Mouse (Mus musculus): ENCODE results near the gene C1qtnf1. TPM values are rescaled to one million over a fixed set of nuclear protein-coding genes. Genes with fewer than 3 reads are reported as not detected.

The C1qtnf1 gene
- total RNA-seq, 2 experiments from 2014 or later = 33.7 to 39.7 TPM

DNA sequence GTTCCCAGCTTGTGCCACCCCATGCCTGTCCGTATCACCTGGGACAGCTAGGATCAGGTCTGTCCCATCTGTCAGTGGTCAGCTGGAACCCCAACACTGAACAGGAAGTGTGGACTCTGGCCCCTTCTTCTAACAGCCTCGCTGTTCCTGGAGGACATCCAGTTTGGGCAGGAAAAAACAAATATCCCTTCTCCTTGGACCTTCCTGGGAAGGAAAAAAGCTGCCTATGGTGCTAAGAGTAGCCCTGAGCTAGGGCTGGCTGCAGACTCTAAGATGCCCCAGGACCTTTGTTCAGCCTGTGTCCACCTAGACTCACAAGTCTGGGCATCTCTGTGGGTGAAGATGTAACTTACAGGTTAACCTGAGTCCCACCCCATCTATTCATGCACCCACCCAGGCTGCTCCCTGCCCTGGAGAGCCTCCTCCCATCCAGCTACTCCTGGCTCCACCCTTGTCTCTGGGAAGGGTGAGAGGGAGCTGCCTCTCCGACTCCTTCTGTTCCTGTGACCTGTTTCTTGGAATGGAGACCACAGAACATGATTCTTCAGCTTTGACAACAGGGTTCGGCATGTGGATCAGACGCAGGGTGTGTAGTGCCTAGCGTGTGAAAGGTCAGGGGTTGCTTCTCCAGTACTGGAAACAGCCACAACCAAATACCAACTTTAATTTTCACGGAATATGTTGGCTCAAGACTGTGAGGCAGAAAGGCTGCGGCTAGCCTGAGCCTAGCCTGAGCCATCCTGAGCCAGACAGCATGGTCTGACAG, 1.1 kb downstream of the C1qtnf1 start:
- intact Hi-C loops (cut with DNase I) = no loop called here
- DNase-seq = peak; percentile 51

DNA sequence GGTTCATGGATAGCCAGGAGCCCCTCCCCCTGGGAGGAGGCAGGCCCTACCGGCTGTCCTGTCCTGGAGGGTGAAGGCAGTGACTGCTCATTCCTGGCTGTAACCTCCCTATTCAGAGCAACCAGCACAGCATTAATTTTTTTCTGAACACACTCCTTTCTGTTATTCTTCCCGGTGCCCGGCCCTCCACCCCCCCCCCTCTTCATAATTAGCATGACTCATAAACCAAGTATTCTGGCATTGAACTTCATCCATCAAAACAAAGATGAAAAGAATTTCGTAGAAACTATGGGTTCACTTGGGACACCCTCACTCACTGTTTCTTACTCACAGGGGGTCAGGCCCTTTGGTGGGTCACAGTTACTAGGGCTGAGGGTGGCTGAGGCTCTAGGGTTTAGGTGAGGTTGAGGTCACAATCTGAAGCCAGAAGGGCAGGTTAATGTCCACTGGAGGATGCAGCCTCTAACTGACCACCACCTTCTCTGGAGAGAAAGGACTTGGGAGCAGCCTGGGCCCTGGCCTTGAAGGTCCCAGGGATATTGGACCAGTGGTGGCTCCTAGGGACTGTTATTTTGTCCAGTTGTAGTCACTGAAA, 2.4 kb downstream of the C1qtnf1 start:
- DNase-seq = no peak
- intact Hi-C loops (cut with DNase I) = no loop called here

DNA sequence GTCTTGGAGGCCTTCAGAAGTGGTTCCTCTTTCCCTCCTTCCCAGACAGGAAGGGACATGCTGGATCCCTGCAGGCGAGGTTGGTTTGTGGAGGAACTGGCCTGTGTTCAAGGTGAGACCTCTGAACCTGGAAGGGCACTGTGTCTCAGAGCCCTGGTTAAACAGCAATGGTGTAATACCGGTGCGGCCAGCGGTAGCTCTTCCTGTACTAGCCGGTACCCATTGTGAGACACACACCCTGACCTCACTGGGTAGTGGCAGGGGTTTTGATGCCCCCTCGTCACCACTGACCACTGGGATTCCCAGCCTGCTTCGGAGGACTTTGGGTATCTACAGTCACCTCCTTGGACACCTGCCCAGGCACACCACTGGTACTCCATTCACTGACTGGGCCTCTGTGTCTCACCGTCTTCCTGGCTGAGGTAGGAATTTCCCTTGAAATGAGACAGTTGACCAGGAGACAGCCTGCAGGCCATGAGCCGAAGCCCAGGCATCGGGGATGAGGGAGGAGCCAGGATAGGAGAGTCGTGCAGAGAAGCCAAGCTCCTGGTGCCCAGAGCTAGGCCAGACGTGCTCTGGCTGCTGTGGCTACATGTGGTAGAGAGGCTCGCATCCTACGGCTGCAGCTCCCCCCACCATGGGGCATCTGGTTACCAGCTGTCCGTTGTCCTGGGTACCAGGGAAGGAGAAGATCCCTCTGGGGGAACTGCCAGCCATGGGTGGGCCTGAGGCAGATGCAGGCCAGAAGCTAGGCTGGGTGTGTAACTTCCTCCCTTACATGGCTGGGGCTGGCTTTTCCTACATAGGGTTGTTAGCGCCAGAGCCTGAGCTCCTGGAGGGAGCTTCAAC, 3.3 kb downstream of the C1qtnf1 start:
- intact Hi-C loops (cut with DNase I) = no loop called here
- DNase-seq = peak in 1 of 2 experiments; percentile 31

DNA sequence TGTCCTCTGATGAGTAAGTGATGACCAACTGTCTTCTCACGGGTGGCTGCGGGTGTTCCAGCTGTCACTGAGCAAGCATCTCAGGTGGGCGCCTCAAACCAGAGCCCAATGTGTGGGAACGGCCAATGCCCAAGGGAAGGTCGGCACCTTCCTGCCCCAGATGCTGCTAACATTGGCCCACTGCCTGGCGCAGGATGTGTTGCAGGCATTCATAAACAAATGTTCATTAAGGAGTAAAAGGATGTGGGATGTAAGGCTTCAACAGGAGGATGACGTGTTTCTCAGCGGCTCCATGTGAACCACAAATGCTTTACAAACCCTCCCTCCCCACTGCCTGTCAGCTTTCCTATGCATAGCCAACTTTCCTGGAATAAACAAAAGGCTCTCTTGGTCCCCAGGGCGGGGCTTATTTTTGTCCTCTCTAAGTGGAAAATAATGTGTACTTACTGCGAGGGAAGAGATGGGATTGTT, 5.4 kb downstream of the C1qtnf1 start:
- peak in 1 of 2 experiments; percentile 46 for DNase-seq
- intact Hi-C loops (cut with DNase I) = no loop called here

DNA sequence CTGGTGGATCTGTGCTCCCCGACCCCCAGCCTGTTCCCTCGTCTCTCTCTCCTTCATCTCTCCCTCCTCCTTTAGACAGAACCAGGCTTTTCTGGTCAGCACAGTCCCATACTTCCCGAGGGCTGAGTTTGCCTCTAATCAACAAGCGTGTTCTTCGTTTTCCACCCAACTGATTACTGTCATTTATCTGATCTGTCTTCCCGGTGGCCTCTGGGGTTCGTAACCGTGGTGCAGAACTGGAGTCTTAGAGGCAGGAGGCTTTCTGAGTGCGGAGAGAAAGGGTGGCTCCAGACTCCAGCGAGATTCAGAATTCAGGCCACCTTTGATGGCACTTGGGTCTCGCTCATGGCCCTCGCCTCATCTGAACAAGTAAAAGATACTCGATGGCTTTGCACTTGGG, 6.1 kb downstream of the C1qtnf1 start:
- DNase-seq = no peak
- intact Hi-C loops (cut with DNase I) = no loop called here

DNA sequence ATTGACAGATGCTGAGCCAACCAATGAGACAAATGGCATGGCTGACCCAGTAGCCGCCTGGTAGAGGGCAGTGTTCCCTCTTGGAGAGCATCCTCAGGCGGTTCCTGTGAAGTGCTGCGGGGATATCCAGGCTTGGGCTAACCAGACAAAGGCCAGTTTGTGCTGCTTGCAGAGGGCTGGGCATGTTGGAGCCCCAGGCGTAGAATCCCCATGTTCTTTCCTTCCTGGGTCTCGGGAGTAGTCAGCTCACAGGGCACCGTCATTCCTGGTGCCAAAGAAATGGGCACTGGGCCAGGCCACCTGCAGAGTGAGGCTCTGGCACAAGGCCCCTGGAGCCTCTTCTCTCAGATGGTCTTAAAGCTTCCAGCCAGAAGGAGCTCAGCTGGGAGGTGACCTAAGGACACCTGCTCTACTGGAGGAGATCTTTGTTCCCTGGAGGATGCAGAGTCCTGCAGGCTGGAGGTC, 8.5 kb downstream of the C1qtnf1 start:
- intact Hi-C loops (cut with DNase I) = no loop called here
- no peak for DNase-seq

DNA sequence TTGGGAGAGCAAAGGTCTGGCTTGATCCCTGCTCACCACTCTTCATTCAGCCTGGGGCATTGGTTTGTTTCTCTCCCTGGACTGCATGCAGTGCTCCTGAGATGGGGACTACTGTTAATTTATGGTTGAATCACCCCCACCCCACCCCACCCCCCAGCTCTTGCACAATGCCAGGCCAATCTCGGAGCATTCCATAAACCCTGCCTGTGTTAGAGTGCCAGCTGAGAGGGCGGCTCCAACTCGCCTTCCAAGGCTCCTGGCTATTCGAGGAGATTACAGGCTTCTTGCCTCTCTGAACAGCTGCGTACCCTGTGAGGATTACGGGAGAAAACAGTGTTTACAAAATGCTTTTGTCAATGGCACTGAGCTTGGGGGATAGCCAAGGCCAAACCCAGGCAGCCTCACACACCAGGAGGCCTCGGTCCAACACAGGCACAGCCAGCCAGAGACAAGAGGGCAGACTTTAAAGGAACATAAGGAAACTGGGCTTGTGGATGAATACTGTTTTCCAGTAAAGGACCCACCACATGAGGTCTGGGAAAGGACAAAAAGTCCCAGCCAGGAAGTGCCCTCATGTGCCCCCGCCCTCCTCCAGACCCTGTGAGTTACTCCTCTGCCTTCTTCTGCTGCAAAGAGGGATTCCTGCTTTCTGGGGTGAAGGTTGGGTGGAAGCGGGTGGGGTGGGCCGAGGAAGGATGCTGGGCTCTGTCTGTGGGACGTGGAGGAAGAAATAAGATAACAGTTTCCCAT, 10.8 kb downstream of the C1qtnf1 start:
- DNase-seq = no peak
- intact Hi-C loops (cut with DNase I) = no loop called here

DNA sequence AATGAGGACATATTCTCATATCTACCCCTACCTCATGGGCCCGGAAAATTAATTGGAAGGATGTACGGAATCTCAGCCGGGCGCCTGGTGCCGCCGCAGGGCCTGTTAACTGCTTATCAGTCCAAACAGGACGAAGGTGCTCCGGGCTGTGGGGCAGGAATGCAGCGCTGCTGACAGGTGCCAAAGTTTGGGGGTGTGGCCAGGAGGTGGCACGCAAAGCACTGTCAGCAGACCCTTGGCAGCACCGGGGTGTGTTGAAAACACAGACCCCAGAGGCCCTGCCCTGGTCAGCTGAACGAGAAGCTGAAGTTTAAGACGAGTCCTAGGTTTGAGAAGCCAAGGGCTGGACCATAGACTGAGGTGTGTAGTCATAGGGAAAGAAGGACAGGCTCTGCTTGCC, 14.7 kb downstream of the C1qtnf1 start:
- intact Hi-C loops (cut with DNase I) = loop anchor here (1.0 kb wide), 1 partner anchor 19 kb away; no protein-coding TSS in a partner anchor
- DNase-seq = no peak

DNA sequence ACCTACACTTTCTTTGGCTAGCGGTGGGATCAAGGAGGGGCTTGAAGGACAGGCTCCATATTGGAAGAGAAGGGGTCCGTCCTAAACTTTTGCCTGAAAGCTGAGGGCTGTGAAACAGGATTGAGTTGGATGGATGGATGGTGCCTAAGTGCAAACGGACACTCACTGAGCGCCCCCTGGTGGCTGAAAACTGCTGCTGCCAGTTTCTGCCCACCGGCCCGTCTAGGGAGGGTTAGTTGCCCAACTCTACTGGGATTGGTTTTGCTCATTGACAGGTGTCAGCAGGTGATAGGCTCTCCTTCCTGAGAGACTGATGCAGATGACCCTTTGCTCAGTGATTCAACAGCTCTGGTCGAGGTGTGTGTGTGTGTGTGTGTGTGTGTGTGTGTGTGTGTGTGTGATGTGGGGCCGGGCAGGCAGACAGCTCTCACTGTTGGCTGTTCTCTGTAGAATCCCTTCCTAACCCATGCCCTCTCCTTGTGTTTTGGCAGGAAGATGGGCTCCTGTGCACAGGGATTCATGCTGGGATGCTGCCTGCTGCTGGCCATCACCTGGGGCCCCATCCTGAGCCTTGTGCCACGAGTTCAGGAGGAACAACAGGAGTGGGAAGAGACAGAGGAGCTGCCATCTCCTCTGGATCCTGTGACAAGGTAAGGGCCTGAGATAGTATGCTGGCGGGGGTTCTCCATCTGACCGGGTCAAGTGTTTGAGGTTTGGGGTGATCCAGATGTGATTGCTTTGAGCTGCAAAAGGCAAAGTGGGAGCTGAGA, 15.4 kb downstream of the C1qtnf1 start:
- intact Hi-C loops (cut with DNase I) = loop anchor here (1.0 kb wide), 1 partner anchor 20 kb away; no protein-coding TSS in a partner anchor
- DNase-seq = peak; percentile 81 to 89

DNA sequence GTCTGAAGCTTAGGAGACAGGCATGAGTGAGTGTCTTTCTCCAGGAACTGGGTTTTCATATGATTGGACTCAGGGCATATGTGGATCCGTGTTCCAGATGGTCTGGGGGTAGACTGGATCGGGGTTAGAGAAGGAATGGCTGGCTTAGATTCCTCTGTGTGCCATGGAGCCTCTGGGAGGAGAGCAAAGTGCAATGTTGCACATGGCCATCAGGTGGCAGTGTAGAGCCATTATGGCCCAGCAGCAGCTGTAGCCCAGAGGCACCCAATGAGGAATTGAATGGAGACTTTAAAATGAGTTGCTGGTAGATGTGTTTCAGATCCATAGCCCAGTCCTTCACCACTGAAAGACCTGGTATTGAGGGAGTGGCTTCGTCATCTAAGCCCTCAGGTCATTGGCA, 17.8 kb downstream of the C1qtnf1 start:
- DNase-seq = peak; percentile 80 to 85
- intact Hi-C loops (cut with DNase I) = loop anchor here (1.0 to 2.0 kb wide), 2 partner anchors 45 to 293 kb away; no protein-coding TSS in a partner anchor

DNA sequence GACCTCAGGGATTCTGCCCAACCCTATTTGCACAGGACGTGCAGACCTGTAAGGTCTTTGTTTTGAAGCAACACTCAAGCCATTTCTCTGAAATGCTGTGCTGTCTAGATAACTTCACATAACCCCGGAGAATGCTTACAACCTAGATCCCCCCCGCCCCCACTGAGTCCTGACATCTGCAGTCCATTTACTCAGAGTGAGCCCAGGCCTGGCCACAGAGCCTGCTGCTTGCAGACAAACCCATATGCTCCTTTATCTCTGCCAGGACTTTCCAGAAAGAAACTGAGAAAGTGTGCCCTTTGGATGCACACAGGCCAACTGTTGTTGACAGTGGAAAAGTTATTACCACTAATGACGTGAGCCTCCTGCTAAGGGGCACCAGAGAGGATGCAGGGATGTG, 19.3 kb downstream of the C1qtnf1 start:
- no peak for DNase-seq
- intact Hi-C loops (cut with DNase I) = loop anchor here (2.0 kb wide), 1 partner anchor 291 kb away; no protein-coding TSS in a partner anchor

DNA sequence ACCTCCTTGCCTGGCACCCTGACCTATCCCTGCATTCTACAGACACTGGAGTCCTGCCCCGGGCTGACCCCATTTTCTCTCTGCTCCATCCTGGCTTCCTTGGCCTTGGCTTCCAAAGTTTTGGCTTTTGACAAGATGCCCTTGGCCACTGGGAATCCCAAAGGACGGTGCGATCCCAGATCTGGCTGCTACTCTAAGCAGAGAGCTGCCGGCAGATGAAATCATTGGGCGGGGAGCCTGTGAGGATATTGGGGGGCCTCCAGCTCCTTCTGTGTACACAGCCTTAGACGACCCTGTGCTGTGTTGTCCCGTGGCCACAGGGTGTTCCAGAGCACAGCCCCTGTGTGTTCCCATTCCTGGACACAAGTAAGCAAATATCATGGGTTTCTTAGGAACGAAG, 20.4 kb downstream of the C1qtnf1 start:
- DNase-seq = peak; percentile 72 to 77
- intact Hi-C loops (cut with DNase I) = no loop called here

DNA sequence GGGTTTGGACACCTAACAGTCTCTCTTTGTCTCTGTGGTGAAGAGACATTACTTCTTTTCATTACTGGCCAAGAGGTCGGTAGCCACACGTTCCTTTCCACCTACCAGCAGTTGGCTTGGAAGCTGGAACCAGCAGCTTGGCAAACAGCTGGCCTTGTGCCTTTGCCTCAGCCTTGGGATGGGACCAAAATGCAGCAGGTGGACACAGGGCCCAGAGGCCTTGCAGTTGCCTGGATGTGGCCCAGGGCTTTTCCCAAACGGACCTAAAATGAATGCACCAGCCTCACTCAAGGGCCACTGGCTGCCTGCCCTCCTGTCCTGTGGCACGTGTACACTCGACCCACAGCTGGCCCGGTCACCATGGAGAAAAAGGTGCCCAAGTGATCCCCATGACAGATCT, 23.2 kb downstream of the C1qtnf1 start:
- intact Hi-C loops (cut with DNase I) = no loop called here
- no peak for DNase-seq

DNA sequence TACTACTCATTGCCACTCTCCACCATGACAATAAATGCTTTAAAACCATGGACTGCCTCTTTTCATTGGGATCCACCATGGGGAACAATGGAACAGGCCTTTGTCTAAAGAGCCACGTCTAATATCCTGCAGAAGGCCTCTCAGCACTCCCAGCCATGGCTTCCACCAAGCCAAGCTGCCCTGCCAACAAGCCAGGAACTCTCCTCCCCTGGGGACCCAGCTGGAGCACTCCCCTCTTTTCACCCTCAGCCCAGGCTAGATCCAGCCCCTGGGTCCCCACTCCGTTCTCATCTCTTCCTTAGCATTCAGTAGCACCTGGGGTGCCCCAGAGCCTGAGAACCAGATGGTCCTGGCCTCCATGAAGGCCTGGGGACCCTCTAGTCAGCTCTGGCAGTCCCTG, 25.0 kb downstream of the C1qtnf1 start:
- intact Hi-C loops (cut with DNase I) = no loop called here
- DNase-seq = no peak

DNA sequence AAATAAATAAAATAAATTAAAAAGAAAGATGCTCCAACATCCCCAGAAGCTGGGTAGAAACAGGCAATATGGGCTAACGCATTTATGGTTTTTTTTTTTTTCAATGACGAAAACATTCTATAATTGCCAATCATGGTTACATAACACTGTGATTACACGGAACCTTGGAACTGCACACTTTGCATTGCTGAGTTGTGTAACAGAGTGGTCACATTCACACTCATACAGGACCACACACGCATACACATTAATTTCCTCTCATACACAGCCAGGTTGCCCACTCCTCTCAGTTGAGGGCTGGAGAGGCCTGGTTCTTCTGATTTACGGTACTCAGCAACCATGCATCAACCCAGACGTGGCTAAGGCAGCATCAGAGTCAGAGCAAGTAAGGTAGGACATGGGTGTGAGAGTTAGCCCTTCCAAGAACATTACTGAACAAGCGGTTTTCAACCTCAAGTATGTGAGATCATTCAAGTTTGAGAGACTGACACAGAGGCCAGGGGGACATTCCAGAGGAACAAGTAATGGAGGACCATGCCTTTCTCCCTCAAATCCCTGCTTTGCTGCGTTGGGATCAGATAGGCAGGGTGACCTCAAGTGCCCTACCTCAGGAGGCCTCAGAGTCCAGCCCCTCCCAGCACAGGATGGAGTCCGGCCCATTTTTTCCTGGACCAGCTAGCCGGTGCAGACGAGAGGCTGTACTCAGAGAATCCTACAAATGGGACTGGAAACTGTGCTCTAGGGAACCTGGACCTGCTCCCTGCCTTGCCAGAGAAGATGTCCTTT, 26.1 kb downstream of the C1qtnf1 start:
- intact Hi-C loops (cut with DNase I) = no loop called here
- peak; percentile 64 to 67 for DNase-seq

DNA sequence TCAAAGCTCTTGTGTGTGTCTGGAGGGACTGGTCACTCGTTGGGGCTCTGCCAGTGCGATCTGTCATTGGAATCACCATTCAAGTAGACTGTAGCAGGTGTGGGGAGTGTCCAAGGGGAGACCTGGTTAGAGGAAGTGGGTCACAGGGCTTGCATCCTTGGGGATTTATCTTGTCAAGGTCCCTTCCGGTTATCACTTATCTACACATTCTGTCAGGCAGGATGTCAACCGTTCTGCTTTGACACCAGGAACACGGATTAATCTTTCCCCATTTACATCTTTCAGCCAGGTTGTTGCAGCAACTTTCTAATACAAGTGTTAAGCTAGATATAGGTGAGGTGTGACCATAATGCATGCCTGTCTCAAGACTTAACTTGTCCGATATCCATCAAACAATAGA, 27.8 kb downstream of the C1qtnf1 start:
- no peak for DNase-seq
- intact Hi-C loops (cut with DNase I) = no loop called here

DNA sequence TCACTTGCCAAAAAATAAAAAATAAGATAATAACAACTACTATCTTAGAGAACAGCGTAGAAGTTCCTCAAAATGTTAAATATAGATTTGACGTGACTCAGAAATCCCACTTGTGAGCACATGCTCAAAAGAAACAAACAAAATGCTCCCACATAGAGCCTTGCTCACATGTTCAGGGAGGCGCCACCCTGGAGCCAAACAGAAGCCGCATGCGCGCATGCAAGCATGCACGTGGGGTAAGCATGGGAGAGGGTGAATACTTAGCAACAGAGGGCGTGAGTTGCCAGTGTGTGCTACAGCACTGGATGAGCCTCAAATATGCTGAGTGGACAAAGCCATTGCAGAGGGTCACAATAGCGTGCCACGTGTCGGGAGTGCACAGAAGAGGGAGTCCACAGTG, 28.9 kb downstream of the C1qtnf1 start:
- intact Hi-C loops (cut with DNase I) = no loop called here
- DNase-seq = peak in 1 of 2 experiments; percentile 47

DNA sequence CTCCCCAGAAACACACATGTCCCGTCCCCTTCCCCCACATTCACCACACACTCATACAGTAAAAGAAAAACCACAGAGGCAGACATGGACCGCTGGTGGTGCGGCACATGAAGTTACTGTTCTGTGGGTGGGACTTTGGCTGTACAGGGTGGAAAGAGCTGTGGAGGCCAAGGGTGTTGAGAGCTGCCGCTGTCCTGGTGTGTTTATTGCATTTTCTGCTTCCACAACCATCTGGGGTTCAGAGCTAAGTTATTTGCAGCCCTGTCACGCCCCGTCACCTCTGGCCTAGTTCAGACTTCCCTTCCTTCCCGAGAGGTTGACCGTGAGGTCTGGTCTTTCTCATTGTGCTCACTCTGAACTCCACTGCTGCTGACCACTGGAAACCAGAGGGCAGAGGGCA, 31.0 kb downstream of the C1qtnf1 start:
- intact Hi-C loops (cut with DNase I) = no loop called here
- DNase-seq = peak; percentile 60 to 73

DNA sequence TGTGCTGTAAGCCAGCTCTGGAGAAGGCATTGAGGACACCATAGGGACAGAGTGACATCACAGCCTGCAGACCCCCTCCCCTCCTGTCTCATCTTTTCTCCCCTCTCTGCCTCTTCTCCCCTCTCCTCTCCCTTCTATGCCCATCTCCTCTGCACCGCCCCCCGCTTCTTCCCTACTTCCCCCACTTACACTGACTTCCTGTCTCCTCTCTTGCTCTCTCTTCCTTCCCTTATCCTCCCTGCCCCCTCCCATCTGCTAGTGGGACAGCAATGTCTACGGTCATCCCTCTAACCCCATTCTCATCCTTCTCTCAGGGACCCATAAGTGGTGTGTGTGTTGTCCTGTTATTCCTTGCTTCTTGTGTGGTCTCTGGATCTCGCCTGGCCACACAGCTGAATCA, 31.5 kb downstream of the C1qtnf1 start:
- intact Hi-C loops (cut with DNase I) = no loop called here
- DNase-seq = no peak

All from heart, postnatal 14 days (tissue).